Mouse (Mus musculus): ENCODE measurements around the gene Sgms1.
"Not testable (repeated sequence)": the region's sequence is repeated elsewhere in the genome, so short reads cannot be mapped to it uniquely, and the experiment has no call there.

Sgms1 gene

GRCm38 (mm10) chr19:32120798-32121197 lies 268.7 kb downstream of the Sgms1 start:
- DNase-seq, result no peak

GRCm38 (mm10) chr19:32119666-32120065 lies 269.8 kb downstream of the Sgms1 start:
- no peak for DNase-seq

- no peak for DNase-seq
Observed at GRCm38 (mm10) chr19:32118496-32118895, 271.0 kb downstream of the Sgms1 start.

GRCm38 (mm10) chr19:32117484-32118018 lies 272.0 kb downstream of the Sgms1 start:
- DNase-seq, result peak; percentile 60

GRCm38 (mm10) chr19:32111866-32112790 lies 277.4 kb downstream of the Sgms1 start:
- DNase-seq, result no peak

GRCm38 (mm10) chr19:32107771-32108306 lies 281.7 kb downstream of the Sgms1 start, which contains the start of gene Asah2:
Asah2 (minus strand) TSS chr19:32108211.
- DNase-seq, result peak; percentile 82

GRCm38 (mm10) chr19:32106750-32107149 lies 282.8 kb downstream of the Sgms1 start:
- DNase-seq, result no peak

GRCm38 (mm10) chr19:32104217-32104616 lies 285.3 kb downstream of the Sgms1 start:
- no peak for DNase-seq

GRCm38 (mm10) chr19:32102976-32103300 lies 286.6 kb downstream of the Sgms1 start:
- DNase-seq, result no peak

- DNase-seq, result no peak
Observed at GRCm38 (mm10) chr19:32102294-32102975, 287.1 kb downstream of the Sgms1 start.

- no peak for DNase-seq
Observed at GRCm38 (mm10) chr19:32098582-32098981, 290.9 kb downstream of the Sgms1 start.

- no peak for DNase-seq
Observed at GRCm38 (mm10) chr19:32092358-32092757, 297.2 kb downstream of the Sgms1 start.

GRCm38 (mm10) chr19:32090804-32091203 lies 298.7 kb downstream of the Sgms1 start:
- no peak for DNase-seq

GRCm38 (mm10) chr19:32088570-32088969 lies 300.9 kb downstream of the Sgms1 start:
- DNase-seq, result no peak

- no peak for DNase-seq
Observed at GRCm38 (mm10) chr19:32087736-32088470, 301.6 kb downstream of the Sgms1 start.

- DNase-seq, result not testable (repeated sequence)
Observed at GRCm38 (mm10) chr19:32084813-32085212, 304.7 kb downstream of the Sgms1 start.
